Mouse (Mus musculus) forelimb bud, embryonic 11.5 days (tissue): ENCODE measurements around the gene Rxra.

Experiments used
- DNase-seq: peaks from one replicate; pipeline ENCODE4 v3.0.0-alpha.2; 2012; ENCODE audit warnings: low read depth, low spot score

Rxra gene

GRCm38 (mm10) chr2:27807684-27808083 is 131.4 kb downstream of the Rxra start:
- DNase-seq: no peak

- no peak for DNase-seq
These were observed 133.7 kb downstream of the Rxra start for GRCm38 (mm10) chr2:27809897-27810296.
